Mouse (Mus musculus) neutrophil, adult 5-6 weeks (primary cell): Measurements from ENCODE around the gene Trim31. TPM values are rescaled to one million over a fixed set of nuclear protein-coding genes. Genes with fewer than 3 reads are reported as not detected.

ENCODE experiments used
- total RNA-seq: library from RNA; stranded (forward); fragments of 200-1000 nt; gene quantifications from 2 replicates; pipeline ENCODE4 v1.2.3, GENCODE M21; 2017

The Trim31 gene
- total RNA-seq, 1 experiment from 2014 or later = not detected

Other genes with a start within 250 kb of the Trim31 start
- not detected in 2 replicates for gene H2-M1, start 225.9 kb upstream of the Trim31 start, total RNA-seq
- not detected in 2 replicates for gene H2-M10.5, start 125.2 kb upstream of the Trim31 start, total RNA-seq
- not detected in 2 replicates for gene H2-M10.6, start 85.9 kb upstream of the Trim31 start, total RNA-seq
- gene Trim26, start 61.0 kb upstream of the Trim31 start, total RNA-seq = 81.9 and 95.2 TPM in 2 replicates
- gene Trim15, start 30.9 kb upstream of the Trim31 start, total RNA-seq = not detected in 2 replicates
- 4.7 and 6.0 TPM in 2 replicates for gene Trim10, start 28.5 kb upstream of the Trim31 start, total RNA-seq
- not detected in 2 replicates for gene Trim40, start 8.0 kb upstream of the Trim31 start, total RNA-seq
- gene Rnf39, start 44.8 kb downstream of the Trim31 start, total RNA-seq = 0.98 and 1.2 TPM in 2 replicates
- 91.1 and 104 TPM in 2 replicates for gene Ppp1r11, start 53.6 kb downstream of the Trim31 start, total RNA-seq
- gene Znrd1, start 60.4 kb downstream of the Trim31 start, total RNA-seq = 28.3 and 34.6 TPM in 2 replicates
- 6.0 and 6.1 TPM in 2 replicates for gene Znrd1as, start 60.5 kb downstream of the Trim31 start, total RNA-seq
- 0.58 TPM in 1 of 2 replicates, not detected in the other for gene 2410137M14Rik, start 83.1 kb downstream of the Trim31 start, total RNA-seq
- not detected in 2 replicates for gene H2-M5, start 91.4 kb downstream of the Trim31 start, total RNA-seq
- gene Zfp57, start 103.0 kb downstream of the Trim31 start, total RNA-seq = not detected in 2 replicates
- not detected in 2 replicates for gene Mog, start 125.3 kb downstream of the Trim31 start, total RNA-seq
- 34.7 and 38.2 TPM in 2 replicates for gene Gabbr1, start 147.8 kb downstream of the Trim31 start, total RNA-seq
- gene Olfr90, start 190.4 kb downstream of the Trim31 start, total RNA-seq = 0.12 TPM in 1 of 2 replicates, not detected in the other
- gene Olfr91, start 200.2 kb downstream of the Trim31 start, total RNA-seq = not detected in 2 replicates
- not detected in 2 replicates for gene Olfr92, start 222.0 kb downstream of the Trim31 start, total RNA-seq